Mouse (Mus musculus) cerebellum, postnatal 14 days (tissue): ENCODE results near the gene Ly9.

Experiments
- DNase-seq, 2 experiments: peaks; one replicate each; pipeline ENCODE4 v3.0.0; 2021; ENCODE audit warnings: mixed read lengths in 2 of 2

Ly9 gene

GRCm38 (mm10) chr1:171577168-171577567, 30.0 kb downstream of the Ly9 start:
- no peak for DNase-seq

- no peak for DNase-seq
Measured at GRCm38 (mm10) chr1:171568436-171568835, 38.8 kb downstream of the Ly9 start.

GRCm38 (mm10) chr1:171566777-171567176, 40.4 kb downstream of the Ly9 start:
- peak; percentile 67 to 73 for DNase-seq

GRCm38 (mm10) chr1:171565888-171566287, 41.3 kb downstream of the Ly9 start:
- no peak for DNase-seq

GRCm38 (mm10) chr1:171564247-171564646, 43.0 kb downstream of the Ly9 start:
- peak in 1 of 2 experiments; percentile 12 for DNase-seq

GRCm38 (mm10) chr1:171563042-171563441, 44.2 kb downstream of the Ly9 start:
- DNase-seq: no peak

- peak in 1 of 2 experiments; percentile 7 for DNase-seq
Measured at GRCm38 (mm10) chr1:171561639-171562225, 45.5 kb downstream of the Ly9 start.

- DNase-seq: no peak
Measured at GRCm38 (mm10) chr1:171561200-171561599, 46.0 kb downstream of the Ly9 start.

GRCm38 (mm10) chr1:171560262-171560661, 46.9 kb downstream of the Ly9 start:
- no peak for DNase-seq

- no peak for DNase-seq
Measured at GRCm38 (mm10) chr1:171558898-171559297, 48.3 kb downstream of the Ly9 start, which contains the start of gene Cd244a. Gene Cd244a, plus strand, starts transcription at chr1:171559193.

- DNase-seq: no peak
Measured at GRCm38 (mm10) chr1:171558407-171558806, 48.8 kb downstream of the Ly9 start.

- DNase-seq: no peak
Measured at GRCm38 (mm10) chr1:171556366-171556765, 50.8 kb downstream of the Ly9 start.

GRCm38 (mm10) chr1:171553359-171554341, 53.6 kb downstream of the Ly9 start:
- DNase-seq: no peak

- no peak for DNase-seq
Measured at GRCm38 (mm10) chr1:171552230-171552629, 55.0 kb downstream of the Ly9 start.

GRCm38 (mm10) chr1:171551326-171551725, 55.9 kb downstream of the Ly9 start:
- DNase-seq: no peak

GRCm38 (mm10) chr1:171540694-171541093, 66.5 kb downstream of the Ly9 start:
- DNase-seq: no peak
